Mouse (Mus musculus) CD4-positive, CD25-positive, alpha-beta regulatory T cell, adult 2 months (primary cell): ENCODE measurements around the gene Jtb.

Source experiments
- DNase-seq: peaks from one replicate; pipeline ENCODE4 v3.0.0-alpha.2; 2012; ENCODE audit warnings: low read depth, low spot score

Gene Jtb

DNA sequence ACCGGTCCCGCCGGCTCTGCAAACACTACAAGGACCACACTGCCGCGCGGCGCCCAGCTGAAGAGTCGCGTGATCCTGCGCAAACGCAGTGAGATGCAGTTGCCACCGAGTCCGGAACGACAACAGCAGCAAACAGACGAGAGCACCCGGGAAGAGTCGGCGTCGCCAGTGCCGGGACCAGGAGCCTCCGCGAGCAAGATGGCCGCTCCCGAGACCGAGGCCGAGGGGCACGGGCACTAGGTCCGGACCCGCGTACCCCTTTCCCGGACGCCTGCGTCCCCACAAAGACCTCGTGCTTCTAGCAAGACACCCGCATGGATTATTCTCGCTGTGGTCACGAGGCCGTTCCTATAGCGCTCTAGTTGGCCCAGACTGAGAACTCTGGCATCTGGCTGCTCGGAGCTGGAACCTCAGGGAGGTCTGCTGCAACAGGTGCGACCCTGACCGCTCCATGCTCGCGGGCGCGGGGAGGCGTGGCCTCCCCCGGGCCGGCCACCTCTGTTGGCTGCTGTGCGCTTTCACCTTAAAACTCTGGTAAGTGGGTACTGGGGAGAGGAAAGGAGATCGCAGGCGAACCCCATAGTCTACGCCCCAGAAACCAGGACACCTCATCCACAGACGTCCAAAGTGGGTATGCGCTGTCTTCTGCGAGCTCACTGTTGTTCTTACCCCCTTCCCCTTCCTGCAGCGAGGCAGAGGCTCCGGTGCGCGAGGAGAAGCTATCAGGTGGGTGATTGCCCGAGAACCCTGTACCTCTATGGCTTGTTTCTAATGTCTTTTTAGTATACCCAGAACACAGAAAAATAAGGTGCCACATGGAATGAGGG, at the start of gene Jtb:
Gene Jtb (plus strand): TSS at position 91 of the 827 bp plus-strand sequence.
- peak; percentile 95 for DNase-seq

DNA sequence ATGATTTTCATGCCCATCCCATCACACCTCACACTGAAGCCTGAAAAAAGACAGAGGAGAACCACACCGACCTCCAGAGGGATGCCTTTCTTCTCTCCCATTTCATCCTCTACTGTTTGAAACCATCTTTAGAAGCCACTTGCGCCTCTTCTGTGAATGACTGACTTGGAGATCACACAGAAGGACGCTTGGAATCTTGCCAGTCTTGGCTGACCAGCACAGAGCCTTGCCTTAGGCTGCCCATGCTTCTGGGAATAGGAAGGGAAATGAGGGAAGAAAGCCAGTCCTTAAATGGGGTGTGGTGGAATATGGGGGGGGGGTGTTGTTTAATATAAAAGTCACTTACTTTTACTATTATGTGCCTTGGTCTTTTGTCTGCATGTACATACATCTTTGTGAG, 47.8 kb upstream of the Jtb start:
- DNase-seq = no peak

DNA sequence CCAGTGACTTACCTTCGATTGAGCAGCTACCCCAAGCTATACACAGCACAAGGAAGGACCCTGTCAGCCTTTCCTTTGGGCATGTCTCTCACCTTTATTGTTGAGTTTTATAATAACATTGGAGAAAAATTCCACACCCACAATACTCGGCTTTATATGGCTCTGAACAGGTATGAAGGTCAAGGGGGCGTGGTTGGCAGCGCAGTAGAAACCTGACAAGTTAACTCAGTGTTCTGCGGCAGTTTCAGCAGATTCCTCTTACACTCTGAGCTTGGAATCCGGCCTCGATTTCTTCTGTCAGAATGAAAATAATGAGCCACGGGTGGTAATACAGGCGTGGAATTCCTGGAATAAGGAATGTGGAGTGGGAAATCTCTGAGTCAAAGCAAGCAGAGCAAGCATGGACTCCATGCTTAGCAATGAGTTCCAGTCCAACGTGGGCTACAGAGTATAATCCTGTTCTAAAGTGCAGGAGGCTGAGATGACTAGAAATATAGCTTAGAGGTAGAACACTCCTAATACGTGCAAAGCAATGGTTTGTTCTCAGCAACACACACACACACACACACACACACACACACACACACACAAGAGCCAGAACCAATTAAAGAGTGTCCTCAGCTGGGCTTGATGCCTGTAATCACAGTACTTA, 40.4 kb upstream of the Jtb start:
- no peak for DNase-seq

DNA sequence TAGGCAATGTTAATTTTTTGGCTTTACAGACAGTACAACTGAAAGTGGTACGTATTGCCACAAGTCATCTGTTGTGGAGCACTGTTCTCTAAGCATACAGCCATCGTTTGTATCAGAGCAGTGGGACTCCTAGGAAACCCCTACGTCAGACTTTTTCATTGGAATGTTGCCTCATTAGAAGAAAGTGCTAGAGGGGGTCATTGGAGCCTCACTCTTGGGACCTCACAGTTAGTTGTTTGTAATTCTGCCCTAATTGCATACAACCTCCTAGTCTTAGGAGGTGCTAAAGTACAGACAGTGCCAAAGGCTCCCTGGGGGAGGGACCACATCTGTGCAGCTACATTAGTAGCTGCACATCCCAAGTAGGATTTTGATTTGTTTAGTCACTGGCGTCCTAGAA, 36.6 kb upstream of the Jtb start:
- no peak for DNase-seq

DNA sequence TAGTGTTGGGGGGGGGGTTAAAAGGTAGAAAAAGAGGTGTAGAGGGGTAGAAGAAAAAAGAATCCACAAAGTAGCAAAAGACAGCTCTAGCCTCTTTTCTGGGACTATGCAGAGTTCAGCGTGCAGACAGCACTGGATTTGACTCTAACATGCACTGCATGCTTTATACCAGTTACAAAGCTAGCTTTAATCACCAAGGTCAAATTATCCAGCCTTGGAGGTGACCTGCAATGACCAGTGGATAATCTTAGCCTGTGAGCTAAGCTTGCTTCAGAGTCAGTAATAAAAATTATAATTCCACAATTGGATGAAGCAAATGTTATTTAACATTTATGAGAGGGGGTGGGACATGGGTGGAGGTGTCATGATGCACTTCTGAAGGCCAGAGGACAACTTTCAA, 35.8 kb upstream of the Jtb start:
- DNase-seq = no peak

DNA sequence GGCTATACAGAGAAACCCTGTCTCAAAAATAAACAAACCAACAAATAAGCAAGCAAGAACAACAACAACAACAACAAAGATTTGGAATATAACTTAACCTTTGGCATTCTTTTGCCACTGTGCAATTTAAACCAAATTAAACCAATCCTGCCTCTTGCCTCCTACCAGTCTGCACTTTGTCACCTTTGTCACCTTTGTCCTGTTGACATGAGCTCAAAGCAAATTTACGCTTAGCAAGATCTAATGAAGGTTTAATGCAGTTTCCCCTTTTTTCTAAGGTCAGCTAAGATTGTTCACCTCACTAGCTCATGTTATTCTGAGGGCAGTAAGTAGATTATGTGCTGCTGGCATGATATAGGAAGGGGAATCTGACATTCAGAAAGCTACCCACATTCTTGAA, 33.8 kb upstream of the Jtb start:
- DNase-seq = no peak

DNA sequence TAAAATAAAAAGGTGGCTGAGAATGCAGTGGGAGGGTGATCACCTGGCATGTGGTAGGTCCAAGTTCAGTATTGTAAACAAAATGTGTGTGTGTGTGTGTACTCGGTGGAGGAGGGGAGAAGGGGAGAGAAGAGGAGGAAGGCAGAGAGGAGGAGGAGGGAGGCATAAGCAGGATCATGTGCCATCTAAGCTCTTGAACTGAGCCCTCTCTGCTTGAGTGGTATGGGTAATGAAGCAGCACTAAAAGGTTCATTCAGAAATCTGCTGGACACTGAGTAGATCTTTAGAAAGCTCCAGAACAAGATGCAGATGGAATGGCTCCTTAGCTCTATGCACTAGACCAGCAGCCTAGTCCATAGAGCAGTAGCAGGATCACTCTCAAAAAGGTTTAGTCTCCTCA, 28.5 kb upstream of the Jtb start:
- no peak for DNase-seq

DNA sequence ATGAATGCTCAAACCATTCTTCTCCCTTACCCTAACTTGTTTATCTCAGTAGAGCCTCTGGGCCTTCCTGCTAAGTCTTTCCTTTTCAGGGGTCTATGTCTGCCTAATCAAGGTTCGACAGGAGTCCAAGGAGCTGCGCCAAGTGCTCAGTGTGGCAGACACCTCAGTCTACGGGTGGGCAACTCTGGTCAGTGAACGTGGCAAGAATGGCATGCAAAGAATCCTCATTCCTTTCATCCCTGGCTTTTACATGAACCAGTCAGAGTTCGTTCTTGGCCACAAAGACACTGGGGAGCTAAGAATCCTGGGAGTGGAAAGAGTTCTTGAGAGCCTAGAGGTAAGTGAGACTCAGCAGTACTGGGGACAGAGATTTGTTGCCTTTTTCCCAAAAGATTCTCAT, 27.8 kb upstream of the Jtb start:
- no peak for DNase-seq

DNA sequence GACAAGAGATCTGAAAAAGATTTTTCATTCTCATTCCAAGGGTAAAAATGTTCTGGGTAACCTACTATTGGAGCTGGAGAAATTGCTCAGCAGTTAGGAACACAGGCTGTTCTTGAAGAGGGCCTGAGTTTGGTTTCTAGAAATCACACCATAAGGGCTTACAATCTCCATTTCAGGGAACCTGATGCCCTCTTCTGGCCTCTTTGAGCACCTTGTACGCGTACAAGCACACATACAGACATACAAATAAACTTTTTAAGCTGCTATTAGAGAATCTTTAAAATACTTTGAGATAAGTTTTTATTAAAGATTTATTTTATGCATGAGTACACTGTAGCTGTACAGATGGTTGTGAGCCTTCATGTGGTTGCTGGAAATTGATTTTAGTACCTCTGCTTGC, 26.8 kb upstream of the Jtb start:
- DNase-seq = no peak

DNA sequence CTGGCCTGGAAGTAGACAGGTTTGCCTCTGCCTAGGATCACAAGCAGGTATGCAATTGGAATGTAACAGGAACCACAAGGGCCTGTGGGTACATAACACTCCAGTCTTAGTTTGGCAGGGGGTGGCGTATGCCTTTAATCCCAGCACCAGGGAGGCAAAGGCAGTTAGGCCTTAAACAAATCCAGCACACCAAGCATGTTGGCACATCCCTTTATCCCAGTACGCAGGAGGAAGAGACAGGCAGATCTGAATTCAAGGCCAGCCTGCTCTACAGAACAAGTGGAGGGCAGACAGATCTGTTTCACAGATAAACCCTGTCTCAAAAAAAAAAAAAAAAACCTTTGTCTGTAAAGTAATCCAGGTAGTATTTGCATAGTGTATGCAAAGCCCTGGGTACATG, 22.7 kb upstream of the Jtb start:
- no peak for DNase-seq

DNA sequence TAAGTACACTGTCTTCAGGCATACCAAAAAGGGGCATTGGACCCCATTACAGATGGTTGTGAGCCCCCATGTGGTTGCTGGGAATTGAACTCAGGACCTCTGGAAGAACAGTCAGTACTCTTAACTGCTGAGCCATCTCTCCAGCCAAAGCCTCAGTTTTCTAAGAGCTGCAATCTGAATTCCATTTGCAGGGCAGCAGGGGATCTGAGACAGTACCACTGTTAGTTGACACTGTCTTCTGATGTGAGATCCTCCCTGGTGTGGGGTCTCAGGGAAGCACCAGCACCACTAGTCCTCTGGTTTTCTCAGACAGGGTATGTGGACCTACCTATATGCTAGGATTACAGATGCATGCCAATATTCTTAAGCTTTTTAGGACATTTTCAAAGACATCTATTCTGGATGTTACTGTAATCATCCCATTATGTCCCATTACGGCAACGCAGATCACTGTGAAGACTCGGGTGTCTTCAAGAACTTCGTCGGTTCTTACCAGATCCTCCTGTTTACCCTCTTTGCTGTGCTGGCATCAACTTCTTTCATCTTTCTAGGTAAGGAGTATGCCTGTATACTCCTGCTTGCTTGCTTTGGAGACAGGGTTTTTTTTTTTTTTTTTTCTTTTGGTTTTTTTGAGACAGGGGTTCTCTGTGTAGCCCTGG, 21.4 kb upstream of the Jtb start:
- no peak for DNase-seq

DNA sequence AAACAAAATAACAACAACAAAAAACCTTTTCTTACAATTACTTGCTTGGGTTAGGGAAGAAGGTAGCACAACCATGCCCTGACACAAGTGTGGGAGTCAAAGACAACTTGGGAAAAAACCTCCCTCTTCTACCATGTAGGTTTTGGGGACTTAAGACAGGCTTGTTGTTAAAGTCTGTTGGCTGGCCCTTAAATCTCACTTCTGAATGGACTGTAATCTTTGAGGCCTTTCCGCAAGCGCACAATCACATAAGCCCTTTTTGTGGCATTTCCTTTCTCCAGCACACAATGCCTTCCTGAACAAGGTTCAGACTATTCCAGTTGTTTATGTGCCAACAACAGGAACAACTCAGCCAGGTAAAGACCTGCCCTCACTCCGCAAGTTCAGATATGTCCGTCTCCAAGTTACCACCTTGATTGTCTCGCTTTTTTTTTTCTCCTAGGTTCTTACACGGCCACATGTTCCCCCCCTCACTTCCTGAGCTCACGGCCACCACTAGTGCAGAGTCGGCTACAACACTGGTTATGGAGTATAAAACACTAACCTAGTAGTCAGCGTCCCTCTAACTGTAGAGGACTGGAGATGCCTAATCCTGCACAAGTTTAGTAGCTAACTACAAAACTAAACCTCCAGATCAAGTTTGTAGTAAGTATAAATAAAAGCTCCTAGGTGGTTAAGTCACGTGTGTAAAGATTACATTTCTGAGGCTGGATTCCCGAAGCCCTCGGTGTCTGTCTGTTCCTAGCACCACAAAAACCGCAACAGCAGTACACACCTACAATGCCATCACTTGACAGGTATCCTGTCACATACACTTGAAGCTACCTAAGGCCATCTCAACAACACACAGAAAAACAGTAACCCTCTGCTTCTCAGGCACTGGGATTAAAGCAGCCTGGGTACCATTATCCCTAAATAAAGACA, 19.7 kb upstream of the Jtb start:
- DNase-seq = peak; percentile 41

DNA sequence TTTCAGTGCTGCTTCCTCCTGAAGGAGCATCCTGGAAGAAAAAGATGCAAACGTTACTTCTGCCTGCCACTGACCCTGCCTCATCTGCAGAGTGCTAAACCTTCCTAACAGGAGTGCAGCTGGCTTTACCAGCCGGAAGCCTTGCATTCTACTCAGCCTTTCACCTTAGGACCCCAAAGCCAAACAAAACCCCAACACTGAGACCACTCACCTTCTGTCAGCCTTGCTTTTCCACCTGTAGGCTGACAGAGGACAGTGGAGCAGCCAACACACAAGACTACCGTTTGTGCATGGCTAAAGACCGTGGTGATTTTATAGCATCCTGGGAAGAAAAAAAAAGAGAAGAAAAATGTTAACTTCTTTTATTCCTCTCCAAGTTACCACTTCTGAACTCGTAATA, 18.7 kb upstream of the Jtb start:
- DNase-seq = peak; percentile 18

DNA sequence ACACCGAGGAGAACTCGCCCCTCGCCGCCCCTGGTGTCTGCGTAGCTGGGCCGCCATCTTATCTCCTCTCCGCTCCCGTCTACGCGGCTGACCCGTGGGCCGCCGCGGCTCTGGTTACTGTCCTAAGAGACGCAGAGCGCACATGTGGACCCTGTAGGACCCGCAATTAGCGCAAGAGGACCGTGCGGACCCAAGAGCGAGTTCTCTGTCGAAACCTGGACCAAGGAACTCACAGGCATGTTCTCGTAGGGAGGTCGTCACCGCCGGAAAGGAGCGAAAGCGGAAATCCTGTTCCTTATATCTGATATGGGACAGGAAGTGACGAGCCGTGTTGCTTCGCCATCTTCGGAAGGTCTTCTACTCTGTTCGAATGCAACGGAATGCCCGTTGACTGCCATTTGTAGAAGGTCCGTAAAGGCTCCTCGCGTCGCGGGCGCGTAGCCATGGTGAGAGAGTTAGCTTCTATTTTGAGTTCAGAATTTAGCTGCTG, 18.0 kb upstream of the Jtb start, which contains the start of the genes Rps27 and Rab13:
Gene Rps27 (minus strand): TSS at position 275 of the 490 bp plus-strand sequence.
Gene Rab13 (plus strand): TSS at position 319 of the 490 bp plus-strand sequence.
- peak; percentile 96 for DNase-seq

DNA sequence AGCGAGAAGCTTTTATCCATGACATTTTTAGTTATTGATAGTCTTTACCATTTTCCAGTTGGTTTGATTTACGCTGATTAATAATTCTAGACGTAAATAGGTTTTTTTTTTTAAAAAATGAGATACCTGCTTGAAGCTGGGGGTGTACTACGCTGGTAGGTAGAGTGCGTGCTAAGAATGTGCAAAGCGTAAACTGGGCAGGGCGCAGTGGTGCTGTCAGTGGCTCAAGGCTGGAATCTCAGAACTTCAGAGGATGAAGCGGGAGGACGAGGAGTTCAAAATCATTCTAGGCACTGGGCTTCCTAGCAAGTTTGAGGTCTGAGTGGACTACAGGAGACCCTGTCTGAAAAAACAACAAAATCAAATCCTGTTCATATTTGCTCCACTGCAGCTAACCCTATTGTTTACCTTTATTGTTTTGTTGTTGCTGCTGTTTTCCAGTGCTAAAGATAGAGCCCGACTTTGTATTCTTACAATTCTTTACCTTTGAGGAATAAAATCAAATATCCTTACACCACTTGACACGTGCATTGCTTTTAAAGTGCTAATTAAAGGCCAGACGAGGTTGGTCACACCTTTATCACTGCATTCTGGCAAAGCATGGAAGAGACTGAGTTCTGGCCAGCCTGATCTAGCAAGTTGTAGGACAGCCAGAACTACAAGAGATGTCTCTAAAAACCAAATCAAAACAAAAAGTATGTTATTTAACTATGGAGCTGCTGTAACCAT, 17.3 kb upstream of the Jtb start:
- peak; percentile 20 for DNase-seq

DNA sequence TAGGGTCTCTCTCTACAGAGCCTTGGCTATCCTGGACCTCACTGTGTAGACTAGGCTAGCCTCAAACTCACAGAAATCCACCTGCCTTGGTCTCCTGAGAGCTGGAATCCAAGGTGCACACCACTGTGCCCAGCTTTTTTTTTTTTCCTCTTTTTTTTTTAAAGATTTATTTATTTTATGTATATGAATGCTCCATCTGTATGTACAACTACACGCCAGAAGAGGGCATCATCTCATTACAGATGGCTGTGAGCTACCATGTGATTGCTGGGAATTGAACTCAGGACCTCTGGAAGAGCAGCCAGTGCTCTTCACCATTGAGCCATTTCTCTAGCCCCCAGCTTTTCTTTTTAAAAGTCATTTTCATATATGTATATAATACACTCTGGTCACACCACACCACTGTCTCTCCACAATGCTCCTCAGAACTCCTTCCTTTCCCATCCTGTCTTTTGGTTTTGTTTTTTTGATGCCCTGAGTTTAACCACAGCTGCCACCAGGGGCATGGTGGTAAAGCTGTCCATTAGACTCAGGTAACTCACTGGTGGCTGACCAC, 15.5 kb upstream of the Jtb start:
- DNase-seq = peak; percentile 56

DNA sequence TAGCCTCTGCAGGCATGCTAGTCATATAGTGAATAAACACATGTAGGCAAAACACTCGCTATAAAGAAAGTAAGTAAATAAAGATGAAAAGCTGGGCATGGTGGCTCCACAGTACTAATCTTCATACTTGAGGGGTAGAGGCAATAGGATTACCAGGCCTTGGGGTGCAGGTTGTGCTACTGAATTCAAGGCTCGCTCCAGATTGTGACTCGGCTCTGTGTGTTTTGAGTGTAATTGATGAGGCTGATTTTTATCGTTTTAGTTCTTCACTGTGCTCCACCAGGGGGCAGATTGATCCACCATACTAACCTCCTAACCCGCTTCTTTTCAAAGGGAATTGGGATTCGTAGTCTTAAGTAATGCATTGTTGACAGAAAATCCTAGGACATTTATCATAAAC, 11.3 kb upstream of the Jtb start:
- peak; percentile 84 for DNase-seq

DNA sequence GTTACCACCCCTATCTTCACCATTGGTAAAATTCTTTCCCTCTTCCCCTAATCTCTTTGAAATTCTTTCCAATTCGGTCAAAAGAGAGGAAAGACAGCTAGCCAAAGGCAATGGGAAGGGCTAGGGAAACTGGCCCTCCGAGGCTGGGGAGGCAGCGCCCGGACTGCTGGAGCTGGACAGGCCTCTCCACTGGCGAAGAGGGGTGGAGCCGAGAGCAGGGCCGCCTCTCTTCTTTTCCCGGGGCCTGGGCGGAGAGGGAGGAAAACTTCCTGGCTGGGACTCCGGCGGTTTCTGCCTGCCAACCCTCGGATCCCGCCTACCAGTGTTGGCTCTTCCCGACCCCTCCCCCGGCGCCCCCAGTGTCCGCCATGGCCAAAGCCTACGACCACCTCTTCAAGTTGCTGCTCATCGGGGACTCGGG, 10.9 kb upstream of the Jtb start:
- no peak for DNase-seq

DNA sequence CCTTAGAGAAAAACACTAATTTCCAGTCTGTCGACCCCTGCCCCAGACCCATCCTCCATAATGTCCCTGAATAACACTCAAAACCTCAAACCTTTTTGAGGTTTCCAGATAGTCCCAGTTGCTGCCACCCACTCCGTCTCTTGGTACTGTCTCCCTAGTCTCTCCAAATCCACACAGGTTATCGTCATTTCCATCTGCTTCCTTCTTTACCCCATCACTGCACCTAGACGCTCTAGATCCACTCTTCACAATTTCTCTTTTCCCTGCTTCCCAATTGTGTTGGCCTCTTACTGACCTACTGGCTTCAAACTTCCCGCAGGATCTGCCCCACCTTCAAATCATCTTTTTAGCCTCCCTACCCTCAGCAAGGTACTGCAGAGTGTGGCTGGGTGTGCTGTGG, 10.3 kb upstream of the Jtb start:
- no peak for DNase-seq

DNA sequence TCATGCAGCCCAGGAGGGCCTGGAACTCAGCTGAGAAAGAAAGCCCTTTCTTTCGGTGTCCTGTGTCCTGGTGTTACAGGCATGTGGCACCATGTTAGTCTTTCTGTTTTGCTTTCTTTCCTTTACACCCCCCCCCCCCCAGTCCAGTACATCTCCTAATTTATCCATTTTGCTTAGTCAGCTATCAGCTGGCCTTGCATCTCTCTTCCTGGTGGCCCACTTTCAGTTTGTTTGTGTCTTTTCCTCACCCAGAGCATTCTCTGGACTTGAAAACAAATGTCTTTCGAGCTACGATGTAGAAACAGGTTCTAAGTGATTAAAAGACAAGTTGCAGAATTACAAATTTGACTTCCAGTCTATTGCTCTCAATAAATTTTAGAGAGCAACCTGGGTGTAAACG, 8.9 kb upstream of the Jtb start:
- no peak for DNase-seq
